Mouse (Mus musculus): Measurements from ENCODE around the gene Plekhd1. TPM values are rescaled to one million over a fixed set of nuclear protein-coding genes. Genes with fewer than 3 reads are reported as not detected.

Gene Plekhd1
- total RNA-seq (2015; ENCODE audit: low replicate concordance) (0.42 TPM in 1 of 2 replicates, not detected in the other), total RNA-seq (2017; ENCODE audit: low replicate concordance) (2.8 TPM in 1 of 2 replicates, not detected in the other)

GRCm38 (mm10) chr12:80692269-80692972 is at the start of gene Plekhd1:
Plekhd1 (plus strand) TSS chr12:80692591.
- ATAC-seq (replicated peaks; ENCODE audit: low FRiP score, poor library complexity, severe bottlenecking) = no peak; the same call in 1 of the 2 replicates

GRCm38 (mm10) chr12:80642725-80643692 is 49.4 kb upstream of the Plekhd1 start:
- ATAC-seq (replicated peaks; ENCODE audit: low FRiP score, poor library complexity, severe bottlenecking) = peak; percentile 40

- ATAC-seq (replicated peaks; ENCODE audit: low FRiP score, poor library complexity, severe bottlenecking) = peak; percentile 95
Observed at GRCm38 (mm10) chr12:80643693-80644505, 48.5 kb upstream of the Plekhd1 start, which contains the start of the genes Slc39a9 and Erh. Slc39a9 (plus strand) TSS chr12:80643883. Erh (minus strand) TSS chr12:80644341.

DNA sequence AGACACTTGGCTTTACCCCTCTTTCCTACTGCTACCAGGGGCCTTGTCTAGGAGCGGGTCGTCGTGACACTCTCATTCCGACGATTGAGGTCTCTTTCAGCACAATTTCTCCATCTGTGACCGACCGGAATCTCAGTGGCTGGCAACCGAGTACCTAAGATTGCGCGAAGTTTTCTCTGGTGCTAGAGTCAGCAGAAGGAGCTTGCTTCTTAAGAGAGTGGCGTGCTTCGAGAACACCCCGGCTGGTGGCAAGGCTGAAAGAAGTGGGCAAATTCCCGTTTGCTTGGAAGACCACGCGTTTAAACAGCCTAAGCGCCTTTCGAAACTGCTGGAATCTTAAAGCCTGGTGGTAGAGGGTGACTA is 47.9 kb upstream of the Plekhd1 start:
- ATAC-seq (replicated peaks; ENCODE audit: low FRiP score, poor library complexity, severe bottlenecking) = no peak

- ATAC-seq (replicated peaks; ENCODE audit: low FRiP score, poor library complexity, severe bottlenecking) = no peak
Observed at GRCm38 (mm10) chr12:80646377-80646776, 46.0 kb upstream of the Plekhd1 start.

DNA sequence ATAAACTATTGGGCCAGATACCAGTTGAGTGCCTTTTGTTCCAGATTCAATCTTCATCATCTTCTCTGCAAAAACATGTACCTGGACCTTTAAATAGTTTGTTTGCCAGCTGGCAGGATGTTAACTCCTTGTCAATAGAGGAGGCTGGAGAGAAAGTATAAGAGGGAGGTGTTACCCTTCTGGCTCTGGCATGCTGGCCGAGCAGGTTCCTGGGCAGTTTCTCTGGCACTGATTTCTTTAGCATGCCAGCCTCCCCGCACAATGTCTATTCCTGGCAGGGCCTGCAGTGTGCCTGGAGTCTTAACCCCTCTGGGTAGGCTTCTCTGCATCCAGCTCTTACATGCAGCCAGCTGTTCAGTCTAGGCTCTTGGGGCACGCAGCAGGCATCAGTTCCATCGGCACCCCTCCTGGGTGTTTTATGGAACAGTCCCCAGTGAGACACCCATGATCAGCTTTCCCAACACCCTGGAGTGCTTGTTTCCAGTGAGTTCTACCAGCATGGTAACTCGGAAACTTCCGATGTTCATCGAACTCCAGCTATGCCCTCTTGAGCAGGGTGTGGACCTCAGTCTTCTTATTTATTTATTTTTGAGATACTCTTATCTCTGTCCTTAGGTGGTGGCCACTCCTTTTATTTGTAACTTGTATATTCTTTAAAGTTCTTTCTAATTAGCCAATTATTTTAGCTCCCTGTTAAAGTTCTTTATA is 38.3 kb upstream of the Plekhd1 start:
- ATAC-seq (replicated peaks; ENCODE audit: low FRiP score, poor library complexity, severe bottlenecking) = no peak

GRCm38 (mm10) chr12:80654659-80655025 is 37.7 kb upstream of the Plekhd1 start:
- no peak for ATAC-seq (replicated peaks; ENCODE audit: low FRiP score, poor library complexity, severe bottlenecking)

- ATAC-seq (replicated peaks; ENCODE audit: low FRiP score, poor library complexity, severe bottlenecking) = no peak
Observed at GRCm38 (mm10) chr12:80658661-80659060, 33.7 kb upstream of the Plekhd1 start.

- no peak for ATAC-seq (replicated peaks; ENCODE audit: low FRiP score, poor library complexity, severe bottlenecking)
Observed at GRCm38 (mm10) chr12:80662322-80662721, 30.1 kb upstream of the Plekhd1 start.

DNA sequence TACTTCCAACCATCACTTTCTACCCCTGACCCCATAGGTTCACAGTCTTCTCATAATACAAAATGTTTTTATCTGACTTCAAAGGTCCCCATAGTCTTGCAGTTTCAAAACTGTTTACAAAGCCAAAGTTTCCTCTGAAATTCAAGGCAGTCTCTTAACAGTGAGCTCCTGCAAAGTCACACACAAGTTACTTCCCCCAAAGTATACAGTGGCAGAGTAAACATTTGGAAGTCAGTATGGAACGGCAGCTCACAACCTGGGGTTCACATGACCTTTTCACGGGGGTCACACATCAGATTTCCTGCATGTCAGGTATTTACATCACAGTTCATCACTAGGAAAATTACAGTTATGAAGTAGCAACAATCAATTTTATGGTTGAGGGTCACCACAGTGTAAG is 28.5 kb upstream of the Plekhd1 start:
- ATAC-seq (replicated peaks; ENCODE audit: low FRiP score, poor library complexity, severe bottlenecking) = no peak

DNA sequence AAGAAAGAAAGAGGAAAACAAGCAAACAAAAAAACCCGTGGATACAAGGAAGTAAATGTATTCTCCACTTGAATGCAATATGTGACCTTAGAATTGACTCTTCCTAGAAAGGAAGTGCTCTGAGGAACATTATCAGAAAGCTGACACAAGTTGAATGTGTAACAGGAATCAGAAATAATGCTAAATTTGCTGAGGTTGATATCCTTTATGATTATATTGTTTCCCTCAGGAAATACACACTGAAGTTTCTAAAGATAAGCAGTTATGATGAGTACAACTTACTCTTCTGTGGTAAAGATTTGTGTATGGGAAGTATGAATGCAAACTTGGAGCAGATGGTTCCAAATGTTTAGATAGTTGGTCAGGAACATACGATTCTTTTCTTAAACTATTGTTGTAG is 24.0 kb upstream of the Plekhd1 start:
- ATAC-seq (replicated peaks; ENCODE audit: low FRiP score, poor library complexity, severe bottlenecking) = no peak

DNA sequence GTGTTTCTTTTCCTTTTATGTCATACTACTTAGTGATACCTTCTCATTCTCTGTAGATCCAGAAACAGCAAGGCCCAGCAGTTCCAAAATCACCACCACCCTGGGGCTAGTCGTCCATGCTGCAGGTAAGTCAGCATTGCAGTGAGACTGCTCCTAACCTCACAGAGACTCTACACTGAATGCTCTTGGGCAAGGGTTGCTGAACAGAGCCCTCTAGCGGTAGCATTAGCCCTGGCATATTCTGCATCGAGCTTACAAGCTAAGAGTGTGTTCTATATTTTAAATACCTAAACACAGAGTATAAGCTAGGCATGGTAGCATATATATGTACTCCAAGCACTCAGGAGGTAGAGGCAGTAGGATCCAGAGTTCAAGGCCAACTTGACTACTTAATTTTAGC is 19.2 kb upstream of the Plekhd1 start:
- peak; percentile 83 for ATAC-seq (replicated peaks; ENCODE audit: low FRiP score, poor library complexity, severe bottlenecking)

- ATAC-seq (replicated peaks; ENCODE audit: low FRiP score, poor library complexity, severe bottlenecking) = 0 out of 2 replicates have a peak, but pooled peaks have one; percentile 63
Observed at GRCm38 (mm10) chr12:80681340-80681739, 11.1 kb upstream of the Plekhd1 start.

DNA sequence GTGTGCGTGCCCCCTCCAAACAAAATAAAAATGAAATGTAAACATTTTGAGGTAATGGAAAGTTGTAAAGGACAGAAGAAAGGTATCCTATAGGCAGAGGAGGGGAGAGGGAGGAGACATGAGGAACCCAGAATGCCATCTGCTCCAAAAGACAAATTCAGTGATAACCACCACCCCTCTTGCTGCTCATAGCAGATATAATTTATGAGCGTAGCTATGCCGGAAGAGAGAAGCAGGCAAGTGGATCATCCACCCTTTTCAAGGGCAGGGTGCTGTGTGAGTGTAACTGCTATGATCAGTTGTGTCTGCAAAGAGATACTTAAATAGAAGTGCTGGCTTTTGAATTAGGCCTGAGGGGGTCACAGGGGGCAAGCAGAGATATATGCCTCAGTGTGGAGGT is 8.8 kb upstream of the Plekhd1 start:
- ATAC-seq (replicated peaks; ENCODE audit: low FRiP score, poor library complexity, severe bottlenecking) = peak; percentile 86

GRCm38 (mm10) chr12:80684316-80684715 is 8.1 kb upstream of the Plekhd1 start:
- ATAC-seq (replicated peaks; ENCODE audit: low FRiP score, poor library complexity, severe bottlenecking) = no peak

- no peak for ATAC-seq (replicated peaks; ENCODE audit: low FRiP score, poor library complexity, severe bottlenecking)
Observed at GRCm38 (mm10) chr12:80687788-80688211, 4.6 kb upstream of the Plekhd1 start.

DNA sequence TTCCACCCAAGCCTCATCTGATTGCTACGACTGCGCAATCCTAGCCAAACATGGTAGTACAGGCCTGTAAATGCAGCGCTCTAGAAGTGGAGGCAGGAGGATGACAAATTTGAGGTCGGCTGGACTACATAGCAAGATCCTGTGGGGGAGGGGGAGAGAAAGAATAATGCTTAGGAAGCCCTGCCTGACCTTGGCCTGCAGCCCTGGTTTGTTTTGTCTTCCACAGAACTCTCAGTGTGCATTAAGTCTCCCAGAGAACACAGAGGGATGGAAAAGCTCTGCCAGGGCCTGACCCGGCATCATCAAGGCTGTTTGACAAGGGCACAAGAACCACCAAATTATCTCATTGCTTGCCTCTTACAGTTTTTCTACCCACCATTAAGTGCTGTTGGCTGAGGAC is 2.7 kb upstream of the Plekhd1 start:
- no peak for ATAC-seq (replicated peaks; ENCODE audit: low FRiP score, poor library complexity, severe bottlenecking)

GRCm38 (mm10) chr12:80691671-80692091 is 710 bp upstream of the Plekhd1 start:
- no peak for ATAC-seq (replicated peaks; ENCODE audit: low FRiP score, poor library complexity, severe bottlenecking)

GRCm38 (mm10) chr12:80693700-80694099 is 1.3 kb downstream of the Plekhd1 start:
- ATAC-seq (replicated peaks; ENCODE audit: low FRiP score, poor library complexity, severe bottlenecking) = no peak
